Mouse (Mus musculus) heart, embryonic 14.5 days (tissue): ENCODE data around the gene Kif12. TPM values are rescaled to one million over a fixed set of nuclear protein-coding genes. Genes with fewer than 3 reads are reported as not detected.

Experiments used
- ATAC-seq: fragments of 200-750 bp; cut with Nextera tagmentation; 2 replicates; pipeline ENCODE4 v1.8.0; 2017; ENCODE audit warnings: low read depth, moderate TSS enrichment; ENCODE audit not compliant: insufficient number of reproducible peaks, insufficient read depth, low FRiP score
- H3K27ac ChIP-seq, 2 experiments: fragments of 200-500 bp in 1 of 2; fragments of 300-500 bp in 1 of 2; sonication (generic) in 1 of 2; replicated peaks in 1 of 2; 2 replicates each; pipeline ENCODE4 v1.5.1; 2012 to 2014; ENCODE audit warnings: low read depth in 2 of 2, low read length in 2 of 2, control low read depth in 1 of 2, mild to moderate bottlenecking in 1 of 2, mixed read lengths in 1 of 2; ENCODE audit not compliant: control insufficient read depth in 1 of 2, insufficient read depth in 1 of 2
- H3K27me3 ChIP-seq: fragments of 300-500 bp; sonication (generic); 2 replicates; pipeline ENCODE4 v1.6.1; 2014; ENCODE audit warnings: mild to moderate bottlenecking, low read length, control low read depth; ENCODE audit not compliant: control insufficient read depth, insufficient read depth
- H3K36me3 ChIP-seq: fragments of 300-500 bp; sonication (generic); 2 replicates; pipeline ENCODE4 v1.6.1; 2014; ENCODE audit warnings: mild to moderate bottlenecking, control low read depth, low read length, mixed read lengths; ENCODE audit not compliant: control insufficient read depth, insufficient read depth
- H3K4me1 ChIP-seq, 2 experiments: fragments of 200-500 bp in 1 of 2; fragments of 300-500 bp in 1 of 2; sonication (generic) in 1 of 2; 2 replicates each; pipeline ENCODE4 v1.6.1; 2012 to 2014; ENCODE audit warnings: low read length in 2 of 2, control low read depth in 1 of 2, mixed read lengths in 1 of 2; ENCODE audit not compliant: control insufficient read depth in 2 of 2, insufficient read depth in 2 of 2
- H3K4me2 ChIP-seq: fragments of 300-500 bp; sonication (generic); 2 replicates; pipeline ENCODE4 v1.6.1; 2014; ENCODE audit warnings: mild to moderate bottlenecking, low read length
- H3K4me3 ChIP-seq, 2 experiments: fragments of 200-500 bp in 1 of 2; fragments of 300-500 bp in 1 of 2; sonication (generic) in 1 of 2; 2 replicates each; pipeline ENCODE4 v1.5.1; 2012 to 2014; ENCODE audit warnings: low read length in 2 of 2, mild to moderate bottlenecking in 2 of 2, control low read depth in 1 of 2, low read depth in 1 of 2, moderate library complexity in 1 of 2; ENCODE audit not compliant: control insufficient read depth in 1 of 2, insufficient read depth in 1 of 2
- H3K9ac ChIP-seq: fragments of 300-500 bp; sonication (generic); 2 replicates; pipeline ENCODE4 v1.6.1; 2014; ENCODE audit warnings: mild to moderate bottlenecking, low read length
- H3K9me3 ChIP-seq: fragments of 300-500 bp; sonication (generic); 2 replicates; pipeline ENCODE4 v1.6.1; 2016; ENCODE audit warnings: low read length, control low read depth; ENCODE audit not compliant: control insufficient read depth
- WGBS: fragments of 180-500 bp; shearing (Covaris S2); extraction: QIAGEN DNeasy Blood & Tissue Kit; methylation state at CpG from one replicate; pipeline ENCODE4 v1.1.7; 2014; 5-methylcytosine and 5-hydroxymethylcytosine counted together
- polyA plus RNA-seq: library from polyadenylated mRNA; unstranded; fragments of >200 nt; fragmentation: Nextera tagmentation; extraction: Ambion mirVana; gene quantifications from 2 replicates; pipeline ENCODE4 v1.2.1, GENCODE M21; 2014

Kif12 gene
- polyA plus RNA-seq, 1 experiment from 2014 or later, result 0.23 TPM

DNA sequence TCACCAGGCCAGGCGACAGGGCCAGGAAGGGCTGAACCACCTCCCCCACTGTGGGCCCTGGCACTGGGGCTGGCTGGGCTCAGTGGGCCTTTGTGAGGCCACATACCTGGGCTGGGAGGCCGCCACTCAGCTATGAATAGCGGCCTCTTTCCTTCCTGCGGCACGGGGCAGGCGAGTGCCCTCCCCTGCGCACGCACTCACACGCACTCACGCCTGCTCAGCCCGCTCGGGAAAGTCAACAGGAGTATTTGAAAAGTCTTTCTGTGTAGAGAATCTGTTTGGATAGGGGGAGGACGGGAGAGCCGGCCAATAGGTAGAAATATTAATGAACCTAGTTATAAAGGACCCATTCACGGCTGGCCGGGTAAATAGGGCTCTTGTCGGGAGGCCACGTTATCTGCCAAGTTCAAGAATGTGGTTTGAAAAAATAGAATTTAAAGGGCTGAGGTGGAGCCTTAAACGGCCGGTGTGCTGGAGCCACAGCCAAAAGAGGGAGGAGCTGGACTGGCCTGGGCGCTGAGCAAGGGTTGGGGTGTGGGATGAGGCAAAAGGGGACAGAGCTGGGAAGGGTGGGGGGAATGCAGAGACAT, 14.4 kb upstream of the Kif12 start:
- H3K4me1 ChIP-seq, result peaks cover 15 to 18% of the 10 kb centered on the region in 2 experiments
- H3K36me3 ChIP-seq, result no peaks in the 10 kb centered on the region
- H3K27ac ChIP-seq, result peak overlapping the region in 1 of 2 experiments; percentile 35; a peak in 1 of 4 replicates
- H3K4me3 ChIP-seq, result no peak overlapping the region
- H3K4me2 ChIP-seq, result peak overlapping the region; percentile 32; the same call in 1 of the 2 replicates
- no peaks in the 10 kb centered on the region for H3K9me3 ChIP-seq
- peak; percentile 48; the same call in 1 of the 2 replicates for ATAC-seq
- H3K27me3 ChIP-seq, result peaks cover 3% of the 10 kb centered on the region; the same call in 1 of the 2 replicates
- peak overlapping the region; percentile 11; the same call in 1 of the 2 replicates for H3K9ac ChIP-seq
- 30% methylated on average over 21 of the region's 21 CpGs for WGBS

- ATAC-seq, result no peak; the same call in 1 of the 2 replicates
- peaks cover 6 to 12% of the 10 kb centered on the region in 2 experiments for H3K4me1 ChIP-seq
- H3K9ac ChIP-seq, result no peak overlapping the region
- H3K36me3 ChIP-seq, result no peaks in the 10 kb centered on the region
- no peak overlapping the region for H3K4me2 ChIP-seq
- no peak overlapping the region for H3K4me3 ChIP-seq
- WGBS, result 3% methylated on average over 5 of the region's 5 CpGs
- H3K9me3 ChIP-seq, result no peaks in the 10 kb centered on the region
- H3K27me3 ChIP-seq, result no peaks in the 10 kb centered on the region; the same call in 1 of the 2 replicates
- no peak overlapping the region for H3K27ac ChIP-seq
Measured at GRCm38 (mm10) chr4:63181556-63181955, 9.6 kb upstream of the Kif12 start.

DNA sequence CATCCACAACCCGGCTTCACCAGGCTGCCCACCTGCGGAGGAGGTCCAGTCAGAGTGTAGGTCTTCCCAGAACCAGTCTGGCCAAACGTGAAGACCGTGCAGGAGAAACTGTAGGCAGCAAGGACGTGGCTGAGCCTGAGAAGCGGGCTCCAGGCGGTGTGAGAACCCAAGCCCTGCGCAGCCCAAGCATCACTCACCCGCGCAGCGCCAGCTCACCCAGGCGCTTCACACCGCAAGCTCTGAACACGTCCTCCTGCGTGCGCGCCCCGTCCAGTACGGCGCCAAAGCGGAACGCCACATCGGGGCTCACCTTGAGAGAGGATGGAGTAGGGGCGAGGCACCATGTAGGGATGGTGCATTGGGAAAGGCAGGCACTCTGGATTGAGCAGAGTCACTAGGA, 809 bp downstream of the Kif12 start:
- Histone ChIP-seq H3K4me1 (no peaks in the 10 kb centered on the region), H3K4me3 (no peak overlapping the region), H3K4me2 (no peak overlapping the region), H3K27ac (no peak overlapping the region), H3K9me3 (peaks cover 6% of the 10 kb centered on the region; the same call in 1 of the 2 replicates), H3K36me3 (no peaks in the 10 kb centered on the region), H3K27me3 (peaks cover 36% of the 10 kb centered on the region), H3K9ac (no peak overlapping the region)
- 36% methylated on average over 24 of the region's 24 CpGs for WGBS
- no peak for ATAC-seq

DNA sequence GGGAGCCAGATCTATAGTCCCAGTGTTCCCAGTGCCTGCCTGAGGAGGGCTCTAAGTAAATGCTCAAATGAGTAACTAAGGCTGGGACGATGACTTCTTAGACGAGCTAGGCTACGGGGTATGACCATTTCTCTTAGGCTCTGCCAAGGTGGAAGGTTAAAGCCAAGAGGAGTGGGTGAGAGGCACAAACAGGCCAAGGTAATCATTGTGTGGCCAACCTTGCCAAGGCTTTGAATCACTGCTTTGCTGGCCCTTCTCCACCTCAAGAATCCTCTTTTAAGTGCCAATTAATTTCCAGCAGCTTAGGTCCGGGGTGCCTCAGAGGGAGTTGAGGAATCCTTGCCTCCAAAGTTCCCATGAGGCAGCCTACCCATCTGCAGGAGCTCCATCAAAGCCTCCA, 1.9 kb downstream of the Kif12 start:
- no peak overlapping the region for H3K4me2 ChIP-seq
- WGBS, result 82% methylated on average over 4 of the region's 4 CpGs
- H3K4me1 ChIP-seq, result no peaks in the 10 kb centered on the region
- no peak overlapping the region for H3K4me3 ChIP-seq
- peaks cover 6% of the 10 kb centered on the region; the same call in 1 of the 2 replicates for H3K9me3 ChIP-seq
- H3K9ac ChIP-seq, result no peak overlapping the region
- H3K36me3 ChIP-seq, result no peaks in the 10 kb centered on the region
- H3K27me3 ChIP-seq, result peaks cover 36% of the 10 kb centered on the region
- H3K27ac ChIP-seq, result no peak overlapping the region
- no peak for ATAC-seq

- ATAC-seq, result no peak
- H3K27me3 ChIP-seq, result peaks cover 20% of the 10 kb centered on the region
- WGBS, result 73% methylated on average over 5 of the region's 5 CpGs
- H3K9ac ChIP-seq, result no peak overlapping the region
- no peaks in the 10 kb centered on the region for H3K36me3 ChIP-seq
- no peaks in the 10 kb centered on the region for H3K9me3 ChIP-seq
- H3K4me1 ChIP-seq, result no peaks in the 10 kb centered on the region
- no peak overlapping the region for H3K27ac ChIP-seq
- H3K4me3 ChIP-seq, result no peak overlapping the region
- H3K4me2 ChIP-seq, result no peak overlapping the region
Measured at GRCm38 (mm10) chr4:63166323-63166722, 5.6 kb downstream of the Kif12 start.

DNA sequence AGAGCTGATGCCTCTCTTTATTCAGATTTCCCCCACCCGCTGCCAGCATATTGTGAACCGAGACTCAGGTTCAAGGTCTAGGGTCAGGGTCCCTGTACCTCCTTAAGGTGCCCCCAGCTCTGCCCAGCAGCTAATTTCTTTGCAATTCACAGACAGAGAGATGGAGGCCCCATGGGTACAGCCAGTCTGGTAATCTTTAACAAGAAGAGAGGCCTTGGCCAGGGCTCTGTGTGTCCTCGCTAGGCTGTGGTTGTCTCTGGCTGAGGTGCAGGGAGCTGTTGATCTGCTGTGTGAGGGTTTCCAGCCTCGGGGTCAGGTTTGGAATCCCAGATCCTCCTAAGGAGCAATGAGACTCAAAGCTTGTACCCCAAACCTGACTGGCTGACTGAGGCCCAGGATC, 6.3 kb downstream of the Kif12 start:
- Histone ChIP-seq H3K9ac (no peak overlapping the region), H3K4me1 (no peaks in the 10 kb centered on the region), H3K4me3 (no peak overlapping the region), H3K27me3 (peaks cover 13% of the 10 kb centered on the region), H3K9me3 (no peaks in the 10 kb centered on the region), H3K4me2 (no peak overlapping the region), H3K36me3 (no peaks in the 10 kb centered on the region), H3K27ac (no peak overlapping the region)
- 87% methylated on average over 4 of the region's 4 CpGs for WGBS
- no peak for ATAC-seq

- Histone ChIP-seq H3K27me3 (no peaks in the 10 kb centered on the region), H3K9ac (no peak overlapping the region), H3K4me2 (no peak overlapping the region), H3K4me3 (no peak overlapping the region), H3K36me3 (no peaks in the 10 kb centered on the region), H3K4me1 (no peaks in the 10 kb centered on the region), H3K27ac (no peak overlapping the region), H3K9me3 (no peaks in the 10 kb centered on the region)
- peak; percentile 48 for ATAC-seq
- 12% methylated on average over 5 of the region's 5 CpGs for WGBS
Measured at GRCm38 (mm10) chr4:63158961-63159592, 12.9 kb downstream of the Kif12 start.
